Mouse (Mus musculus): ENCODE measurements around the gene Mif. TPM values are rescaled to one million over a fixed set of nuclear protein-coding genes. Genes with fewer than 3 reads are reported as not detected.

The Mif gene
- polyA plus RNA-seq, 1 experiment from 2014 or later, result 529 TPM

GRCm38 (mm10) chr10:75859107-75859746 lies 813 bp downstream of the Mif start:
- H3K4me1 ChIP-seq (replicated peaks; ENCODE audit: control insufficient read depth, insufficient read depth, low read length), result peaks cover 2% of the 10 kb centered on the region; the same call in 1 of the 2 replicates
- peak overlapping the region; percentile 94 for H3K4me2 ChIP-seq (replicated peaks; ENCODE audit: low read depth)
- no peaks in the 10 kb centered on the region for H3K27me3 ChIP-seq (replicated peaks; ENCODE audit: control insufficient read depth, insufficient read depth, low read length)
- no peak for TF ChIP-seq CTCF (IDR thresholded peaks at IDR 0.05; ENCODE audit: low read depth)
- H3K36me3 ChIP-seq (ENCODE audit: control insufficient read depth, insufficient read depth), result peaks cover 7% of the 10 kb centered on the region; the same call in 1 of the 2 replicates
- no peak overlapping the region for H3K27ac ChIP-seq (ENCODE audit: low read depth, low read length)
- no peaks in the 10 kb centered on the region for H3K9me3 ChIP-seq (ENCODE audit: control insufficient read depth)
- peak overlapping the region; percentile 40; the same call in 1 of the 2 replicates for H3K9ac ChIP-seq (ENCODE audit: low read depth, low read length)
- no peak; the same call in 1 of the 2 replicates for ATAC-seq
- peak overlapping the region; percentile 58 for H3K4me3 ChIP-seq (ENCODE audit: low read depth, low read length)
- WGBS, result 1% methylated on average over 27 of the region's 27 CpGs

GRCm38 (mm10) chr10:75857598-75857997 lies 2.4 kb downstream of the Mif start:
- no peaks in the 10 kb centered on the region for H3K9me3 ChIP-seq (ENCODE audit: control insufficient read depth)
- no peak overlapping the region for H3K9ac ChIP-seq (ENCODE audit: low read depth, low read length)
- peaks cover 2% of the 10 kb centered on the region; the same call in 1 of the 2 replicates for H3K4me1 ChIP-seq (replicated peaks; ENCODE audit: control insufficient read depth, insufficient read depth, low read length)
- no peak overlapping the region for H3K27ac ChIP-seq (ENCODE audit: low read depth, low read length)
- H3K4me3 ChIP-seq (ENCODE audit: low read depth, low read length), result no peak overlapping the region
- no peak for ATAC-seq
- no peak for TF ChIP-seq CTCF (IDR thresholded peaks at IDR 0.05; ENCODE audit: low read depth)
- no peaks in the 10 kb centered on the region for H3K27me3 ChIP-seq (replicated peaks; ENCODE audit: control insufficient read depth, insufficient read depth, low read length)
- H3K4me2 ChIP-seq (replicated peaks; ENCODE audit: low read depth), result no peak overlapping the region
- peaks cover 7% of the 10 kb centered on the region; the same call in 1 of the 2 replicates for H3K36me3 ChIP-seq (ENCODE audit: control insufficient read depth, insufficient read depth)
- WGBS, result 86% methylated on average over 4 of the region's 4 CpGs

- ATAC-seq, result no peak
- Histone ChIP-seq H3K4me3 (ENCODE audit: low read depth, low read length) (no peak overlapping the region), H3K9me3 (ENCODE audit: control insufficient read depth) (no peaks in the 10 kb centered on the region), H3K27me3 (replicated peaks; ENCODE audit: control insufficient read depth, insufficient read depth, low read length) (no peaks in the 10 kb centered on the region), H3K4me1 (replicated peaks; ENCODE audit: control insufficient read depth, insufficient read depth, low read length) (peaks cover 2% of the 10 kb centered on the region; the same call in 1 of the 2 replicates), H3K36me3 (ENCODE audit: control insufficient read depth, insufficient read depth) (peaks cover 7% of the 10 kb centered on the region; the same call in 1 of the 2 replicates), H3K4me2 (replicated peaks; ENCODE audit: low read depth) (no peak overlapping the region), H3K9ac (ENCODE audit: low read depth, low read length) (no peak overlapping the region), H3K27ac (ENCODE audit: low read depth, low read length) (no peak overlapping the region; the same call in 1 of the 2 replicates)
- no peak for TF ChIP-seq CTCF (IDR thresholded peaks at IDR 0.05; ENCODE audit: low read depth)
- WGBS, result 61% methylated on average over 3 of the region's 3 CpGs
Measured at GRCm38 (mm10) chr10:75856976-75857375, 3.1 kb downstream of the Mif start.

- Histone ChIP-seq H3K4me2 (replicated peaks; ENCODE audit: low read depth) (no peak overlapping the region), H3K4me1 (replicated peaks; ENCODE audit: control insufficient read depth, insufficient read depth, low read length) (peaks cover 2% of the 10 kb centered on the region; the same call in 1 of the 2 replicates), H3K9ac (ENCODE audit: low read depth, low read length) (no peak overlapping the region), H3K9me3 (ENCODE audit: control insufficient read depth) (no peaks in the 10 kb centered on the region), H3K36me3 (ENCODE audit: control insufficient read depth, insufficient read depth) (peaks cover 7% of the 10 kb centered on the region; the same call in 1 of the 2 replicates), H3K27me3 (replicated peaks; ENCODE audit: control insufficient read depth, insufficient read depth, low read length) (no peaks in the 10 kb centered on the region), H3K27ac (ENCODE audit: low read depth, low read length) (no peak overlapping the region; the same call in 1 of the 2 replicates), H3K4me3 (ENCODE audit: low read depth, low read length) (no peak overlapping the region)
- no peak for TF ChIP-seq CTCF (IDR thresholded peaks at IDR 0.05; ENCODE audit: low read depth)
- 76% methylated on average over 11 of the region's 11 CpGs for WGBS
- no peak for ATAC-seq
Measured at GRCm38 (mm10) chr10:75856155-75856907, 3.7 kb downstream of the Mif start.

GRCm38 (mm10) chr10:75855416-75855981 lies 4.5 kb downstream of the Mif start:
- Histone ChIP-seq H3K27me3 (replicated peaks; ENCODE audit: control insufficient read depth, insufficient read depth, low read length) (no peaks in the 10 kb centered on the region), H3K9ac (ENCODE audit: low read depth, low read length) (no peak overlapping the region), H3K9me3 (ENCODE audit: control insufficient read depth) (no peaks in the 10 kb centered on the region), H3K4me3 (ENCODE audit: low read depth, low read length) (no peak overlapping the region), H3K4me2 (replicated peaks; ENCODE audit: low read depth) (no peak overlapping the region), H3K27ac (ENCODE audit: low read depth, low read length) (no peak overlapping the region), H3K36me3 (ENCODE audit: control insufficient read depth, insufficient read depth) (peaks cover 7% of the 10 kb centered on the region; the same call in 1 of the 2 replicates), H3K4me1 (replicated peaks; ENCODE audit: control insufficient read depth, insufficient read depth, low read length) (peaks cover 2% of the 10 kb centered on the region; the same call in 1 of the 2 replicates)
- ATAC-seq, result no peak
- no peak for TF ChIP-seq CTCF (IDR thresholded peaks at IDR 0.05; ENCODE audit: low read depth)
- WGBS, result 89% methylated on average over 15 of the region's 15 CpGs

GRCm38 (mm10) chr10:75854791-75855190 lies 5.2 kb downstream of the Mif start:
- peaks cover 2% of the 10 kb centered on the region; the same call in 1 of the 2 replicates for H3K4me1 ChIP-seq (replicated peaks; ENCODE audit: control insufficient read depth, insufficient read depth, low read length)
- peaks cover 7% of the 10 kb centered on the region; the same call in 1 of the 2 replicates for H3K36me3 ChIP-seq (ENCODE audit: control insufficient read depth, insufficient read depth)
- WGBS, result 87% methylated on average over 6 of the region's 6 CpGs
- H3K9ac ChIP-seq (ENCODE audit: low read depth, low read length), result no peak overlapping the region
- no peaks in the 10 kb centered on the region for H3K9me3 ChIP-seq (ENCODE audit: control insufficient read depth)
- ATAC-seq, result no peak
- no peak overlapping the region for H3K27ac ChIP-seq (ENCODE audit: low read depth, low read length)
- H3K4me2 ChIP-seq (replicated peaks; ENCODE audit: low read depth), result no peak overlapping the region
- H3K27me3 ChIP-seq (replicated peaks; ENCODE audit: control insufficient read depth, insufficient read depth, low read length), result no peaks in the 10 kb centered on the region
- no peak overlapping the region for H3K4me3 ChIP-seq (ENCODE audit: low read depth, low read length)
- TF ChIP-seq CTCF (IDR thresholded peaks at IDR 0.05; ENCODE audit: low read depth), result no peak

Measured in intestine, postnatal 0 days (tissue).